Mouse (Mus musculus) B cell, adult 67 days (primary cell): ENCODE measurements around the gene Impg1. TPM values are rescaled to one million over a fixed set of nuclear protein-coding genes. Genes with fewer than 3 reads are reported as not detected.

Experiments used
- total RNA-seq, 2 experiments: library from RNA; stranded (reverse); gene quantifications; 4 replicates each; pipeline ENCODE4 v1.2.4; 2023

The Impg1 gene
- total RNA-seq: not detected

DNA sequence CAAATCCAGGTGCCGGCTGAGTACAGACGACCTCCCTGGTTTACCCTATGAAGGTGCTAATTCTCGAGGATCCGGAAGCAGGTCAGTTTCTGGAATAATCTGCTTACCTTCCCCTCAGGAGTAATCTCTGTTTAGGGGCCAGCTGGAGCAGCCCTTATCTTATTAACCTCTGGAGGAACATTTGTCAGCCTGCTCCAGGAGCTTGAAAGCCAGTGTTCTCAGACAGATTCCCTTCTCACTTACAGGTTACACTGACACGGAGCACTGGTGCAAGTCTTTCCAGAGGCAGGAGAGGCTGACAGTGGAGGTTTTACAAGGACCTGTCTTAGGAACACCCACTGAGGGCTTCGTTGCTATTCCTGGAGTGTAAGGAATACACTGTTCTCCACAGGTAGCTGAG lies at the start of gene Impg1:
Gene Impg1, minus strand, starts transcription at position 101 of the 400 bp plus-strand sequence.

